Mouse (Mus musculus): ENCODE results near the gene Flna. TPM values are rescaled to one million over a fixed set of nuclear protein-coding genes. Genes with fewer than 3 reads are reported as not detected.
"Not testable (repeated sequence)": the region's sequence is repeated elsewhere in the genome, so short reads cannot be mapped to it uniquely, and the experiment has no call there.

Flna gene
- polyA plus RNA-seq, 1 experiment from 2014 or later, result 88.1 TPM

- Histone ChIP-seq H3K36me3 (ENCODE audit: control insufficient read depth, insufficient read depth, low read length) (peaks cover 73% of the 10 kb centered on the region), H3K9ac (ENCODE audit: low read length) (no peak overlapping the region), H3K27ac (ENCODE audit: low read depth, low read length) (no peak overlapping the region), H3K4me2 (ENCODE audit: low read length) (no peak overlapping the region), H3K4me3 (ENCODE audit: low read depth, low read length) (no peak overlapping the region), H3K9me3 (replicated peaks; ENCODE audit: control insufficient read depth, low read length) (no peaks in the 10 kb centered on the region), H3K27me3 (replicated peaks; ENCODE audit: control insufficient read depth, insufficient read depth, low read length) (no peaks in the 10 kb centered on the region), H3K4me1 (ENCODE audit: control insufficient read depth, insufficient read depth, low read length) (no peaks in the 10 kb centered on the region)
- WGBS, result 96% methylated on average over 4 of the region's 4 CpGs
- ATAC-seq, result no peak
- DNase-seq (ENCODE audit: low spot score), result no peak
Observed at GRCm38 (mm10) chrX:74240332-74240731, 9.3 kb downstream of the Flna start.

- Histone ChIP-seq H3K4me3 (ENCODE audit: low read depth, low read length) (no peak overlapping the region), H3K4me2 (ENCODE audit: low read length) (no peak overlapping the region), H3K36me3 (ENCODE audit: control insufficient read depth, insufficient read depth, low read length) (peaks cover 95% of the 10 kb centered on the region), H3K9ac (ENCODE audit: low read length) (no peak overlapping the region), H3K4me1 (ENCODE audit: control insufficient read depth, insufficient read depth, low read length) (no peaks in the 10 kb centered on the region), H3K9me3 (replicated peaks; ENCODE audit: control insufficient read depth, low read length) (no peaks in the 10 kb centered on the region), H3K27ac (ENCODE audit: low read depth, low read length) (no peak overlapping the region), H3K27me3 (replicated peaks; ENCODE audit: control insufficient read depth, insufficient read depth, low read length) (no peaks in the 10 kb centered on the region)
- ATAC-seq (no peak), DNase-seq (ENCODE audit: low spot score) (no peak)
- WGBS, result 96% methylated on average over 5 of the region's 5 CpGs
Observed at GRCm38 (mm10) chrX:74233196-74233595, 16.4 kb downstream of the Flna start.

GRCm38 (mm10) chrX:74230038-74230437, 19.6 kb downstream of the Flna start:
- Histone ChIP-seq H3K27me3 (replicated peaks; ENCODE audit: control insufficient read depth, insufficient read depth, low read length) (no peaks in the 10 kb centered on the region), H3K4me3 (ENCODE audit: low read depth, low read length) (no peak overlapping the region), H3K4me1 (ENCODE audit: control insufficient read depth, insufficient read depth, low read length) (no peaks in the 10 kb centered on the region), H3K27ac (ENCODE audit: low read depth, low read length) (no peak overlapping the region), H3K9ac (ENCODE audit: low read length) (no peak overlapping the region), H3K36me3 (ENCODE audit: control insufficient read depth, insufficient read depth, low read length) (peaks cover 100% of the 10 kb centered on the region), H3K9me3 (replicated peaks; ENCODE audit: control insufficient read depth, low read length) (no peaks in the 10 kb centered on the region), H3K4me2 (ENCODE audit: low read length) (no peak overlapping the region)
- 52% methylated on average over 1 of the region's 1 CpGs for WGBS
- ATAC-seq, result no peak
- no peak for DNase-seq (ENCODE audit: low spot score)

GRCm38 (mm10) chrX:74220099-74220498, 29.5 kb downstream of the Flna start:
- not testable (repeated sequence) for H3K4me1 ChIP-seq (ENCODE audit: control insufficient read depth, insufficient read depth, low read length); H3K4me2 ChIP-seq (ENCODE audit: low read length); H3K4me3 ChIP-seq (ENCODE audit: low read depth, low read length); H3K9ac ChIP-seq (ENCODE audit: low read length); H3K27ac ChIP-seq (ENCODE audit: low read depth, low read length); H3K9me3 ChIP-seq (replicated peaks; ENCODE audit: control insufficient read depth, low read length); H3K27me3 ChIP-seq (replicated peaks; ENCODE audit: control insufficient read depth, insufficient read depth, low read length); ATAC-seq; DNase-seq (ENCODE audit: low spot score)
- peaks cover 26% of the 10 kb centered on the region for H3K36me3 ChIP-seq (ENCODE audit: control insufficient read depth, insufficient read depth, low read length)
- 45% methylated on average over 1 of the region's 1 CpGs for WGBS

- H3K9ac ChIP-seq (ENCODE audit: low read length), result no peak overlapping the region
- H3K4me2 ChIP-seq (ENCODE audit: low read length), result no peak overlapping the region
- H3K27ac ChIP-seq (ENCODE audit: low read depth, low read length), result no peak overlapping the region
- no peaks in the 10 kb centered on the region for H3K9me3 ChIP-seq (replicated peaks; ENCODE audit: control insufficient read depth, low read length)
- WGBS, result 69% methylated on average over 13 of the region's 13 CpGs
- ATAC-seq (no peak), DNase-seq (ENCODE audit: low spot score) (no peak)
- H3K4me1 ChIP-seq (ENCODE audit: control insufficient read depth, insufficient read depth, low read length), result no peaks in the 10 kb centered on the region
- H3K27me3 ChIP-seq (replicated peaks; ENCODE audit: control insufficient read depth, insufficient read depth, low read length), result no peaks in the 10 kb centered on the region
- no peak overlapping the region for H3K4me3 ChIP-seq (ENCODE audit: low read depth, low read length)
- peaks cover 19% of the 10 kb centered on the region for H3K36me3 ChIP-seq (ENCODE audit: control insufficient read depth, insufficient read depth, low read length)
Observed at GRCm38 (mm10) chrX:74219449-74219848, 30.2 kb downstream of the Flna start.

DNA sequence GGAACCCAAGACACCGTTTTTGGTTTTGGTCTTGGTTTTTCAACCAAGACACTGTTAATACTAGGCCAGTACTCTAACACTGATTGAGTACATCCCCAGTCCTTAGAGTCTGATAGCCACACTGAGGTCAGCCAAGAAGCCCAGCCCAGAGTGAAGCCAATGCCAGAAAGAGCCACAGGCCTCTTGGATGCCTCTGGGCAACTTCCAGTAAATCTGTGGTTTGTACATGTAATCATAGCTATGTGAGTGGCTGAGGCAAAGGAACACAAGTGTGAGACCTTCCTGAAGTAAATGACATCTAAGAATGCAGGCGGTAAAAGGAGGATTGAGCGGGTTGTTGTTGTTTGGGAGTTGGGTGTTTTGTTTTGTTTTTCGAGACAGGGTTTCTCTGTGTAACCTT, 31.1 kb downstream of the Flna start:
- ATAC-seq (no peak), DNase-seq (ENCODE audit: low spot score) (no peak)
- H3K9me3 ChIP-seq (replicated peaks; ENCODE audit: control insufficient read depth, low read length), result no peaks in the 10 kb centered on the region
- 94% methylated on average over 4 of the region's 4 CpGs for WGBS
- peaks cover 12% of the 10 kb centered on the region for H3K36me3 ChIP-seq (ENCODE audit: control insufficient read depth, insufficient read depth, low read length)
- H3K9ac ChIP-seq (ENCODE audit: low read length), result no peak overlapping the region
- no peak overlapping the region for H3K4me3 ChIP-seq (ENCODE audit: low read depth, low read length)
- no peaks in the 10 kb centered on the region for H3K27me3 ChIP-seq (replicated peaks; ENCODE audit: control insufficient read depth, insufficient read depth, low read length)
- H3K27ac ChIP-seq (ENCODE audit: low read depth, low read length), result no peak overlapping the region
- no peak overlapping the region for H3K4me2 ChIP-seq (ENCODE audit: low read length)
- H3K4me1 ChIP-seq (ENCODE audit: control insufficient read depth, insufficient read depth, low read length), result no peaks in the 10 kb centered on the region

GRCm38 (mm10) chrX:74203556-74203955, 46.1 kb downstream of the Flna start:
- ATAC-seq, result no peak
- WGBS, result 88% methylated on average over 2 of the region's 2 CpGs

GRCm38 (mm10) chrX:74176959-74177358, 72.7 kb downstream of the Flna start, which contains the start of gene Tktl1:
Gene Tktl1, plus strand, starts transcription at chrX:74177259.
- Histone ChIP-seq H3K36me3 (ENCODE audit: control insufficient read depth, insufficient read depth, low read length) (no peaks in the 10 kb centered on the region), H3K9me3 (replicated peaks; ENCODE audit: control insufficient read depth, low read length) (no peaks in the 10 kb centered on the region), H3K27me3 (replicated peaks; ENCODE audit: control insufficient read depth, insufficient read depth, low read length) (no peaks in the 10 kb centered on the region), H3K9ac (ENCODE audit: low read length) (no peak within 1 kb of the TSS), H3K4me1 (ENCODE audit: control insufficient read depth, insufficient read depth, low read length) (no peaks in the 10 kb centered on the region), H3K27ac (ENCODE audit: low read depth, low read length) (no peak within 1 kb of the TSS), H3K4me3 (ENCODE audit: low read depth, low read length) (no peak within 1 kb of the TSS), H3K4me2 (ENCODE audit: low read length) (no peak within 1 kb of the TSS)
- WGBS, result 90% methylated on average over 17 of the region's 17 CpGs
- no peak for DNase-seq (ENCODE audit: low spot score)
- no peak for ATAC-seq

More at GRCm38 (mm10) chrX:74203556-74203955, 46.1 kb downstream of the Flna start:
- H3K9ac ChIP-seq (ENCODE audit: low read length), result no peak overlapping the region
- H3K9me3 ChIP-seq (replicated peaks; ENCODE audit: control insufficient read depth, low read length), result no peaks in the 10 kb centered on the region
- no peaks in the 10 kb centered on the region for H3K27me3 ChIP-seq (replicated peaks; ENCODE audit: control insufficient read depth, insufficient read depth, low read length)
- H3K4me3 ChIP-seq (ENCODE audit: low read depth, low read length), result no peak overlapping the region
- no peaks in the 10 kb centered on the region for H3K36me3 ChIP-seq (ENCODE audit: control insufficient read depth, insufficient read depth, low read length)
- no peak for DNase-seq (ENCODE audit: low spot score)
- no peak overlapping the region for H3K4me2 ChIP-seq (ENCODE audit: low read length)
- H3K27ac ChIP-seq (ENCODE audit: low read depth, low read length), result no peak overlapping the region
- H3K4me1 ChIP-seq (ENCODE audit: control insufficient read depth, insufficient read depth, low read length), result no peaks in the 10 kb centered on the region
